Mouse (Mus musculus) lung, embryonic 16.5 days (tissue): ENCODE measurements around the gene Sorcs3. TPM values are rescaled to one million over a fixed set of nuclear protein-coding genes. Genes with fewer than 3 reads are reported as not detected.
A peak's percentile ranks its signal among the peaks of the same experiment; 100 is the strongest.

Source experiments
- ATAC-seq: fragments of 200-750 bp; cut with Nextera tagmentation; 2 replicates; pipeline ENCODE4 v1.8.0; 2017; ENCODE audit warnings: low read depth, mild to moderate bottlenecking, moderate library complexity
- H3K27ac ChIP-seq: fragments of 300-500 bp; sonication (generic); 2 replicates; pipeline ENCODE4 v1.5.1; 2014; ENCODE audit warnings: mild to moderate bottlenecking, control low read depth, low read length
- H3K27me3 ChIP-seq: fragments of 300-500 bp; sonication (generic); 2 replicates; pipeline ENCODE4 v1.6.1; 2014; ENCODE audit warnings: low read depth, low read length, mixed read lengths; ENCODE audit not compliant: control insufficient read depth, insufficient read depth
- H3K36me3 ChIP-seq: fragments of 300-500 bp; sonication (generic); 2 replicates; pipeline ENCODE4 v1.6.1; 2014; ENCODE audit warnings: low read length; ENCODE audit not compliant: control insufficient read depth, insufficient read depth
- H3K4me1 ChIP-seq: fragments of 300-500 bp; sonication (generic); replicated peaks from 2 replicates; pipeline ENCODE4 v1.6.1; 2014; ENCODE audit warnings: low read length, mixed read lengths; ENCODE audit not compliant: control insufficient read depth, insufficient read depth
- H3K4me2 ChIP-seq: fragments of 300-500 bp; sonication (generic); 2 replicates; pipeline ENCODE4 v1.6.1; 2014; ENCODE audit warnings: low read depth, low read length, control low read depth
- H3K4me3 ChIP-seq: fragments of 300-500 bp; sonication (generic); 2 replicates; pipeline ENCODE4 v1.5.1; 2014; ENCODE audit warnings: mild to moderate bottlenecking, low read length, control low read depth
- H3K9ac ChIP-seq: fragments of 300-500 bp; sonication (generic); 2 replicates; pipeline ENCODE4 v1.6.1; 2014; ENCODE audit warnings: low read length, control low read depth
- H3K9me3 ChIP-seq: fragments of 300-500 bp; sonication (generic); 2 replicates; pipeline ENCODE4 v1.6.1; 2016; ENCODE audit warnings: low read length; ENCODE audit not compliant: control insufficient read depth
- WGBS: fragments of 180-500 bp; shearing (Covaris S2); extraction: QIAGEN DNeasy Blood & Tissue Kit; methylation state at CpG from one replicate; pipeline ENCODE4 v1.1.7; 2014; 5-methylcytosine and 5-hydroxymethylcytosine counted together
- polyA plus RNA-seq: library from polyadenylated mRNA; unstranded; fragments of >200 nt; fragmentation: Nextera tagmentation; extraction: Ambion mirVana; gene quantifications from 2 replicates; pipeline ENCODE4 v1.2.1, GENCODE M21; 2015

Sorcs3 gene
- polyA plus RNA-seq, 1 experiment from 2014 or later = 0.20 TPM

- Histone ChIP-seq H3K27ac (no peak overlapping the region), H3K36me3 (no peaks in the 10 kb centered on the region), H3K4me2 (no peak overlapping the region), H3K9me3 (no peaks in the 10 kb centered on the region), H3K9ac (no peak overlapping the region), H3K4me1 (peaks cover 13% of the 10 kb centered on the region; the same call in 1 of the 2 replicates), H3K4me3 (no peak overlapping the region), H3K27me3 (no peaks in the 10 kb centered on the region)
- 81% methylated on average over 5 of the region's 5 CpGs for WGBS
- no peak for ATAC-seq
These were observed 255.3 kb downstream of the Sorcs3 start for GRCm38 (mm10) chr19:48461141-48461540.

- Histone ChIP-seq H3K9ac (no peak overlapping the region), H3K9me3 (no peaks in the 10 kb centered on the region), H3K4me2 (no peak overlapping the region), H3K27me3 (no peaks in the 10 kb centered on the region), H3K27ac (no peak overlapping the region), H3K4me1 (peaks cover 13% of the 10 kb centered on the region; the same call in 1 of the 2 replicates), H3K36me3 (no peaks in the 10 kb centered on the region), H3K4me3 (no peak overlapping the region)
- 61% methylated on average over 3 of the region's 3 CpGs for WGBS
- ATAC-seq = no peak
These were observed 256.6 kb downstream of the Sorcs3 start for GRCm38 (mm10) chr19:48462426-48462825.

GRCm38 (mm10) chr19:48463494-48463893, 257.7 kb downstream of the Sorcs3 start:
- Histone ChIP-seq H3K27ac (peak overlapping the region; percentile 9), H3K4me2 (no peak overlapping the region), H3K36me3 (no peaks in the 10 kb centered on the region), H3K9ac (no peak overlapping the region), H3K27me3 (no peaks in the 10 kb centered on the region), H3K4me3 (no peak overlapping the region), H3K4me1 (peaks cover 13% of the 10 kb centered on the region; the same call in 1 of the 2 replicates), H3K9me3 (no peaks in the 10 kb centered on the region)
- peak; percentile 91 for ATAC-seq
- WGBS = 40% methylated on average over 3 of the region's 3 CpGs

GRCm38 (mm10) chr19:48467471-48467870, 261.6 kb downstream of the Sorcs3 start:
- Histone ChIP-seq H3K27me3 (no peaks in the 10 kb centered on the region), H3K9ac (no peak overlapping the region), H3K36me3 (no peaks in the 10 kb centered on the region), H3K4me3 (no peak overlapping the region), H3K27ac (no peak overlapping the region), H3K4me1 (peaks cover 13% of the 10 kb centered on the region; the same call in 1 of the 2 replicates), H3K4me2 (no peak overlapping the region), H3K9me3 (no peaks in the 10 kb centered on the region)
- WGBS = 56% methylated on average over 4 of the region's 4 CpGs
- ATAC-seq = no peak

GRCm38 (mm10) chr19:48469791-48470410, 264.1 kb downstream of the Sorcs3 start:
- 75% methylated on average over 4 of the region's 4 CpGs for WGBS

GRCm38 (mm10) chr19:48471927-48472326, 266.1 kb downstream of the Sorcs3 start:
- H3K4me3 ChIP-seq = no peak overlapping the region
- 47% methylated on average over 5 of the region's 5 CpGs for WGBS
- no peak overlapping the region for H3K4me2 ChIP-seq
- no peaks in the 10 kb centered on the region for H3K36me3 ChIP-seq
- no peak overlapping the region for H3K27ac ChIP-seq
- H3K9ac ChIP-seq = no peak overlapping the region
- H3K27me3 ChIP-seq = no peaks in the 10 kb centered on the region
- no peak for ATAC-seq
- H3K9me3 ChIP-seq = no peaks in the 10 kb centered on the region
- no peaks in the 10 kb centered on the region for H3K4me1 ChIP-seq

More at GRCm38 (mm10) chr19:48469791-48470410, 264.1 kb downstream of the Sorcs3 start:
- no peaks in the 10 kb centered on the region for H3K9me3 ChIP-seq
- H3K36me3 ChIP-seq = no peaks in the 10 kb centered on the region
- no peaks in the 10 kb centered on the region for H3K4me1 ChIP-seq
- no peak overlapping the region for H3K4me3 ChIP-seq
- H3K4me2 ChIP-seq = no peak overlapping the region
- no peak for ATAC-seq
- no peak overlapping the region for H3K27ac ChIP-seq
- no peak overlapping the region for H3K9ac ChIP-seq
- H3K27me3 ChIP-seq = no peaks in the 10 kb centered on the region

- no peak for ATAC-seq
- 63% methylated on average over 6 of the region's 6 CpGs for WGBS
These were observed 270.1 kb downstream of the Sorcs3 start for GRCm38 (mm10) chr19:48475784-48476410.

GRCm38 (mm10) chr19:48478864-48479263, 273.0 kb downstream of the Sorcs3 start:
- Histone ChIP-seq H3K4me1 (peaks cover 4% of the 10 kb centered on the region; the same call in 1 of the 2 replicates), H3K9ac (no peak overlapping the region), H3K27me3 (no peaks in the 10 kb centered on the region), H3K4me2 (no peak overlapping the region), H3K4me3 (no peak overlapping the region), H3K36me3 (no peaks in the 10 kb centered on the region), H3K9me3 (no peaks in the 10 kb centered on the region), H3K27ac (no peak overlapping the region)
- 49% methylated on average over 2 of the region's 2 CpGs for WGBS
- ATAC-seq = no peak

More at GRCm38 (mm10) chr19:48475784-48476410, 270.1 kb downstream of the Sorcs3 start:
- no peaks in the 10 kb centered on the region for H3K27me3 ChIP-seq
- H3K4me3 ChIP-seq = no peak overlapping the region
- no peak overlapping the region for H3K27ac ChIP-seq
- H3K4me2 ChIP-seq = no peak overlapping the region
- H3K9ac ChIP-seq = no peak overlapping the region
- no peaks in the 10 kb centered on the region for H3K9me3 ChIP-seq
- H3K4me1 ChIP-seq = no peaks in the 10 kb centered on the region
- no peaks in the 10 kb centered on the region for H3K36me3 ChIP-seq

GRCm38 (mm10) chr19:48482946-48483345, 277.1 kb downstream of the Sorcs3 start:
- Histone ChIP-seq H3K4me3 (no peak overlapping the region), H3K4me1 (peaks cover 4% of the 10 kb centered on the region; the same call in 1 of the 2 replicates), H3K9me3 (no peaks in the 10 kb centered on the region), H3K36me3 (no peaks in the 10 kb centered on the region), H3K27ac (no peak overlapping the region), H3K4me2 (no peak overlapping the region), H3K9ac (no peak overlapping the region), H3K27me3 (no peaks in the 10 kb centered on the region)
- no peak for ATAC-seq
- WGBS = 28% methylated on average over 3 of the region's 3 CpGs
